Mouse (Mus musculus) regulatory T cell (primary cell): ENCODE results near the gene Elovl3.
"Not testable (repeated sequence)": the region's sequence is repeated elsewhere in the genome, so short reads cannot be mapped to it uniquely, and the experiment has no call there.

ENCODE experiments used
- in situ Hi-C: fragments of 300-600 bp; cut with MboI, MseI; formaldehyde crosslinking; loops from one replicate; pipeline ENCODE4 v1.15.1; 2025; ENCODE audit warnings: high pct_unique_total_duplicates

Gene Elovl3

GRCm38 (mm10) chr19:46132577-46132976 is 880 bp downstream of the Elovl3 start:
- in situ Hi-C loops, result loop anchor here (10.0 kb wide), 1 partner anchor 212 kb away; the partner anchor contains the start of gene Mfsd13a

DNA sequence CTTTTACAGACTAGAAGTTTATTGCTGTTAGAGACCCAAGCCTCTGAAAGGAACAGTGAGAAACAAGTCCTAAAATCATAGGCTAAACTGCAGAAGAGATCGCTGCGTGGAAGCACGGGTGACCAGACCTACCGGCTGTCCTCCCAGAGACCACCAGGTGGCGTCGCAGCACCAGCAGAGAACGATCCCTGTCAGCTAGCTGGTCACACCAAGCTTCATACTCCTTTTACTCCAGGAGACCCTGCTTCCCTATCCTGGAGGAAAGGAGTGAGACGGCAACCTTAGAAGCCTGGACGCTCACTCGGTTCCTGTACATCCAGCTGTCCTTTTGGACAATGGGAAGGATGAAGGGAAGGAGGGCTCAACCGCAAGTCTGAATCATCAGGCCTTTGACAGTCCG is 3.6 kb downstream of the Elovl3 start:
- in situ Hi-C loops, result loop anchor here (5.0 to 10.0 kb wide), 2 partner anchors 122 to 210 kb away; partner anchors contain the start of gene Mfsd13a

GRCm38 (mm10) chr19:46135789-46136638 is 4.3 kb downstream of the Elovl3 start:
- in situ Hi-C loops, result loop anchor here (5.0 to 10.0 kb wide), 2 partner anchors 121 to 209 kb away; partner anchors contain the start of gene Mfsd13a

DNA sequence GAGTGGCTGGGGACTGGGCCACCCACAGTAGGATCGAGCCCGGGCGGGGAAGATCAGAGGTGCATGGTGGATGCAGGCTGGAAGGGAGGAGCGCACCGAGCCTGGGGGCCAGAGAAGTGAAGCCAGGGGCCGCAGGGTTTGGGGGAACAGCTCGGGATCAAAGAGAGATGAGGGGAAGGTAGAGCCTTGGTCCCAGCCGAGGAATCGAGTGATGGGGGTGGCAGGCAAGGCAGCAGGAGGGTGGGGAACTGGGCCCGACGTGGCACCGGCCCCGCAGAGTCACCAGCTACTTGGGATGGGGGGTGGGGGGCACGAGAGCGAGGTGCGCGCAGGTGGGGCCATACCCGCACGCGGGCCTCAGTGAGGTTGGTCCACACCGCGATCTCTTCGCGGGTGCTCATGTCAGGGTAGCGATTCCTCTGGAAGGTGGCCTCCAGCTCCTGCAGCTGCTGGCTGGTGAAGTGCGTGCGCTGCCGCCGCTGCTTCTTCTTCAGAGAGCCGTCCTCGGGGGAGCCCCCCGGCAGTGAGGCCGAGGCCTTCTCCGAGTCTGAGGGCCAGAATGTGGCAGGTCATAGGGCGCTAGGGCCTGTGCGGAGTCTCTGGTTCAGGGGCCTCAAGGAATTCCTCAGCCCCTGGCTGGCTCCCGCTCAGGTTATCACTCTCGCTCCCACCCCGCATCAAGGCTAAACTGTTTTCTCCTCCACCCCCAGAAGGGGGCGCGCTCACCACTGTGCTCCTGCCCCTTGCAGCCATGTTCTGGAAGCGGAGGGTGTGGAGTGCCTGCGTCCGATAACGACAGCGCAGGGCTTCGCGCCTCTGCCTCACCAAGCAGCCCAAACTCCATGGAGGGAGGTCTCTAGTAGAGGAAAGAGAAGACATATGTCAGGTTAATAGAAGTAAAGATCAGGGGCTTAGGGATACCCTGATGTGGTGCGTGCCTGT is 5.2 kb downstream of the Elovl3 start:
- in situ Hi-C loops, result loop anchor here (5.0 to 10.0 kb wide), 2 partner anchors 120 to 208 kb away; partner anchors contain the start of gene Mfsd13a

DNA sequence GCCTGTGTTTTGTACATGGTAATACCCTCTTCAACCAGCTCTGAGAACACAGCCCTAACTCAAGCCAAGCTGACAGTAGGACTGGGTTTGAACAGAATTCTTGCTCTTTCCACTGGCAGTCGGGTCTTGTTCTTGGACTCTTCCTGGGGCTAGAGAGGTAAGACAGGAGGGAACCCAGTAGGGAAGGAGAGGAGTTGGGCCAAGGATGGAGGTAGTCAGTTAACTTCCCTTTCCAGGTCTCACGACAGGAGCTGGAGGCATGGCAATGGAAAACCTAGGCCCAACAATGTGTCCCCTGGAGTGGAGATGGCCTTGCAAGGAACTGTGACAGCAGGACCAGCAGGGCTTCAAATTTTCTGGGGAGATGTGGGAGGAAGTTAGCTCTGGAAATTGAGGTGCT is 8.6 kb downstream of the Elovl3 start:
- in situ Hi-C loops, result no loop called here

DNA sequence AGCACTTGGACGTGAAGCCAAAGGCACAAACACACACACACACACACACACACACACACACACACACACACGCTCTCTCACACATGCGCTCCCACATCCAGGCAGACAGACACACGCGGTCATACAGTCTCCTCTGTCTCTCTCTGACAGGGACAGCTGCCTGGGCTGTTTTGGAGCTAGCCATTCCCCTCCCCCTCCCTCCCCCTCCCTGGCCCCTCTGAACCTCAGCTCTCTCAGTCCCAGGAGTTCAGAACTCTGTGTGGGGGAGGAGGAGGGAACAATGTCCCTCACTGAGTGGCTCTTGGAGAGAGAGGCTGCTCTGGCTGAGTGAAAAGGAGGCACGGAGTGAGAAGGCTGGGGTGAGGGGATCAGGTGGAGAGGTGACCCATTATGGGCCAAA is 9.4 kb downstream of the Elovl3 start:
- in situ Hi-C loops, result no loop called here

GRCm38 (mm10) chr19:46147511-46148371 is 16.0 kb downstream of the Elovl3 start, which contains the start of gene Pitx3:
TSS of gene Pitx3 (minus strand) at chr19:46148326.
- in situ Hi-C loops, result no loop called here

DNA sequence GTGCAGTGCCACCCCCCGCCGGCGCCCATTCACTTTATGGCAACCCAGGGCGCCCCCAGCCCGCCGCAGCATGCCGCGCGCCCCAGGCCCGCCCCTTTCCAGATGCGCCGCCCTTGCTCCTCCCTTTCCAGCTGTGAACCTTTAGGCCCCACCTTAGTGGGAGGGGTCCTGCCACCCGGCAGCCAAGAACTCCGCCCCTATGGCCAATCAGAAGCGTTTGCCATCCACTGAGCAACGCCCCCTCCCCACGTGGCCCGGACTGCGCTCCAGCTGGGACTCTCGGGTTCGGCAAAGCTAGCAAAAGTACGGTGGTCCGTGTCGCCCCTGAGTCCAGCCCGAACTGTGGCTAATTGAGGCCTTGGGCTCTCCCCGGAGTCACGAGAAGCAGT is 16.7 kb downstream of the Elovl3 start:
- in situ Hi-C loops, result no loop called here

- in situ Hi-C loops, result no loop called here
Measured at GRCm38 (mm10) chr19:46149091-46149490, 17.4 kb downstream of the Elovl3 start.

DNA sequence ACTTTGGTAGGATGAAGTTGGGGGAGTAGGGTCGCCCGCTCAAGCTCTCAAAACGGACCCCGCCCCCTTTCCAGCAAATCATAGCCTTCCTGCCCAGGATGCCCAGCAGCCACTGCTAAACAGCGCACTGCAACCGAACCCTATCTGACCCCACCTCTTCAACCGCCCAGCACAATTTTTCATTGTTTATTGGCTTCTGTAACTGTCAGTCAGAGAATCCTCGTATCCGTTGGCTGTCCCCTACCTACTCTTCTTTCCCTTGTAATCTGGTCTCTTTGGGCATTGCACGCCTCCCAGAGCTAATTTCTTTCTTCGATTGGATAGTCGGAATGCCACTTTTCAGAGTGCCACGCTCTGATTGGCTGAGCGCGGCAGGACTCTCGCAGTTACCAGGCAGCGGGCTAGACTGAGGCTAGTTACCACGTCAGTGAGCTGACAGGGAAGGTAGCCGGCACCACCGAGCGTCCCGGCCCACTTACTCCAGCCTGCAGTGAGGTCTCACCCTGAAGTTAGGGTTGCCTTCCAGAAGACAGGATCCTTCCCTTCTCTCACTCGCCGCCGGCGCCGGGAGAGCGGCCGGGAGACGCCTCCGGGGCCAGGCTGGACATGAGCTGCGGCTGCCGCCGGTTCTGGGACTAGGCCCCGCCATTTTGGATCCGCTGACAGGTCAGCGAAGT is 20.6 kb downstream of the Elovl3 start, which contains the start of gene Gbf1:
Gene Gbf1, plus strand, starts transcription at position 383 of the 677 bp plus-strand sequence.
- in situ Hi-C loops, result no loop called here

GRCm38 (mm10) chr19:46165950-46166349 is 34.3 kb downstream of the Elovl3 start:
- in situ Hi-C loops, result no loop called here

GRCm38 (mm10) chr19:46167169-46167568 is 35.5 kb downstream of the Elovl3 start:
- in situ Hi-C loops, result not testable (repeated sequence)

DNA sequence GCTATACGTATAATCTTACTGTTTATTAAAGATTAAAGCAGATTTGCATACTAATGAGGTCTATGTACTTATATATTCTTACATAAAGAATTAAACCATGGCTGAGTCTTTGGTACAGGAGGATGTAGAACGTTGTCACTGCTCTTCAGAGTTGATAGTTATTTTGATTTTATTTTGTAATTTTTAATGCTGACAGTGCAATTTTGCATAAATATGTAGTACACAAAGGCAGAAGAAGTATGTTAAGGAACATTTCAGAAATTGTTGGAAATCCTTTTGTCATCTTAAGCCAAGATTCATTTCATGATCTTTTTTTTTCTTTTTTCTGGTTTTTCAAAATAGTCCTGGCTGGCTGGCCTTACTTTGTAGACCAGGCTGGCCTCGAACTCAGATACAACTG is 37.7 kb downstream of the Elovl3 start:
- in situ Hi-C loops, result no loop called here

- in situ Hi-C loops, result loop anchor here (5.0 kb wide), 1 partner anchor 52 kb away; no protein-coding TSS in a partner anchor
Measured at GRCm38 (mm10) chr19:46169913-46170312, 38.2 kb downstream of the Elovl3 start.

DNA sequence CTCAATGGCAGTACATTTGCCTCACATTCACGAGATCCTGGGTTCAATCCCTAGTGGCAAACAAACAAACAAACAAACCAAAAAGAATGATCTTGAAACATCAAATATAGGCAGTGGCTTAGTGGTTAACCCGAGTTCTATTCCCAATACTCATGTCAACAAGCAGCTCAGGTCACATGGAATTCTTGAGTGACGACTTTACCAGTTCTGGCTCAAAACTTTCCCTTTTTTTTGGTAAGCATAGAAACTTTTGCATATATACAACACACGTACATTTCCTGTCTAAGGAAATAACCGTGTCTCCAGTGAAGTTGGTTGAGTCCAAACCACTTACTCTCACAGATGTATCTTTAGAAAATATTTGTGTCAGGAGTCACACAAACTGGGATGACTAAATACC is 40.8 kb downstream of the Elovl3 start:
- in situ Hi-C loops, result loop anchor here (5.0 kb wide), 1 partner anchor 50 kb away; no protein-coding TSS in a partner anchor

DNA sequence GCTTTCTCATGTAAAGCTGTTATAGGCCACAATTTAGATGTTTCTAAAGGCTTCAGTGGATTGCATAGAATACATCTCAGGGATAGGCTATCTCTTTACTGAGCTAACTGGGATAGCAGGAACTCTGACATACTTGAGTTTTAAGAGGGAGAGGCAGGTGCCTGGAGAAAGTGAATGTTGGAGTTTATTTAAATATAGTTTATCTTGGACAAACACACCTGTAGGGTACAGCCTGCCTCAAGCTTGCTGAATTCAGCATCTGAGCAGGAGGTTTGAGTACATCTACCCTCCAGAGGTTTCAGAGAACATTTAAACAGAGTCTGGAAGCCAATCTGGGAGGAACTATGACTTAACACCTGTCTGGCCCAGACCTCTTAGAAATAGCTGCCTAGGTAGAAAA is 43.5 kb downstream of the Elovl3 start:
- in situ Hi-C loops, result no loop called here

GRCm38 (mm10) chr19:46177046-46177445 is 45.3 kb downstream of the Elovl3 start:
- in situ Hi-C loops, result no loop called here

GRCm38 (mm10) chr19:46180274-46180673 is 48.6 kb downstream of the Elovl3 start:
- in situ Hi-C loops, result no loop called here

DNA sequence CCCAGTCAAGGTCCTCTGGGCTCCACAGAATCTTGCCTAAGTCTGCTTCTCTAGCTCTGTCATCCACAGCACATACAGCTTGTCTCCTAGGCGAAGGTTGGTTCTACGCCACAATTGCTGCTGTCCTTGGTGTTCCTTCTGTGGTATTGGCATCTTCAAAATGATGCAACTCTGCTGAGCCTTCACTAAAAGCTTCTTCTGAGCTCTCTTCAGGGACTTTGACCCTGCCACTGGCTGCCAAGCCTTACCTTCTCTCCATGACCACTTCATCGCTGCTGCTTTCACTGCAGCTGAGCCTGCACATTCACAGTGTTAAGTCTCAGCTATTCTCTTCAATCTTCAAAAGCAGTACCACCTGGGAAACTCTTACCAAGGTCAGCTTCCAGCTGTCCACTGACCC is 50.5 kb downstream of the Elovl3 start:
- in situ Hi-C loops, result no loop called here
